Mouse (Mus musculus) CD4-positive, CD25-positive, alpha-beta regulatory T cell, adult 4 months (primary cell): Measurements from ENCODE around the gene Rnf10. TPM values are rescaled to one million over a fixed set of nuclear protein-coding genes. Genes with fewer than 3 reads are reported as not detected.

ENCODE experiments used
- ATAC-seq: one replicate; pipeline ENCODE4 v1.8.0; 2017
- polyA plus RNA-seq, 2 experiments: library from polyadenylated mRNA; unstranded; fragments of 100-300 nt; shearing (Covaris generic); gene quantifications; one replicate each; pipeline ENCODE4 v1.2.1; 2017

Rnf10 gene
- polyA plus RNA-seq, 2 experiments from 2014 or later: 30.5 to 36.5 TPM

- peak; percentile 74 for ATAC-seq
Observed at GRCm38 (mm10) chr5:115235323-115235771, 37.4 kb downstream of the Rnf10 start.

- ATAC-seq: no peak
Observed at GRCm38 (mm10) chr5:115234519-115234918, 38.2 kb downstream of the Rnf10 start.

- no peak for ATAC-seq
Observed at GRCm38 (mm10) chr5:115233031-115233780, 39.5 kb downstream of the Rnf10 start.

- ATAC-seq: no peak
Observed at GRCm38 (mm10) chr5:115232516-115232915, 40.2 kb downstream of the Rnf10 start.

GRCm38 (mm10) chr5:115231552-115232120, 41.1 kb downstream of the Rnf10 start:
- no peak for ATAC-seq

- no peak for ATAC-seq
Observed at GRCm38 (mm10) chr5:115230830-115231551, 41.7 kb downstream of the Rnf10 start.

- no peak for ATAC-seq
Observed at GRCm38 (mm10) chr5:115222485-115222884, 50.2 kb downstream of the Rnf10 start.

GRCm38 (mm10) chr5:115220931-115221640, 51.6 kb downstream of the Rnf10 start:
- no peak for ATAC-seq

GRCm38 (mm10) chr5:115217998-115218397, 54.7 kb downstream of the Rnf10 start:
- ATAC-seq: no peak

GRCm38 (mm10) chr5:115215273-115216185, 57.2 kb downstream of the Rnf10 start:
- ATAC-seq: no peak

GRCm38 (mm10) chr5:115214864-115215263, 57.8 kb downstream of the Rnf10 start:
- ATAC-seq: peak; percentile 37

- no peak for ATAC-seq
Observed at GRCm38 (mm10) chr5:115212861-115213260, 59.8 kb downstream of the Rnf10 start.

- no peak for ATAC-seq
Observed at GRCm38 (mm10) chr5:115212451-115212850, 60.2 kb downstream of the Rnf10 start.

- ATAC-seq: no peak
Observed at GRCm38 (mm10) chr5:115210380-115210779, 62.3 kb downstream of the Rnf10 start.

GRCm38 (mm10) chr5:115208601-115209000, 64.1 kb downstream of the Rnf10 start:
- no peak for ATAC-seq

- ATAC-seq: no peak
Observed at GRCm38 (mm10) chr5:115207892-115208291, 64.8 kb downstream of the Rnf10 start.

GRCm38 (mm10) chr5:115207244-115207643, 65.5 kb downstream of the Rnf10 start:
- ATAC-seq: no peak

GRCm38 (mm10) chr5:115204562-115205311, 68.0 kb downstream of the Rnf10 start:
- ATAC-seq: no peak

GRCm38 (mm10) chr5:115203735-115204561, 68.8 kb downstream of the Rnf10 start:
- no peak for ATAC-seq

- ATAC-seq: no peak
Observed at GRCm38 (mm10) chr5:115194626-115195221, 78.0 kb downstream of the Rnf10 start.
